10 mouse cellular contexts compared by ENCODE assay signal in the genomic region with DNA sequence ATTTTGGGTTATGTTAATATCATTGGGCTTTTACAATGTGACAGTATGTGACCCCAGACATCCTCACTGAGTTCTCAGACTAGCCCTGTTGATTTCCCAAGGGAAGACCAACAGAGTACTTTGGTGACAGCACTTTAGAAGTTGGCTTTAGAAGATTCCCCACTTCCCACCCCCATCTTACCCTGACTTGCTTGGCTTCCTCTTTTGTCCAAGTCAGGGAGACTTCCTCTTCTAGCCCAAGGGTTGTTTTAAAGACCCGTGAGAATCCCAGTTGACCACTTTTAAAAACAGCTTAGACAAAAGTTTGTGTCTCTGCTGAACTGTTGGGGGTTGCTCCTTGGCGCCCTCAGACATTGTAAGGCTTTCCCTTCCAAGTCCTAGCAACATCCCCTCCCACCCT. TPM values are rescaled to one million over a fixed set of nuclear protein-coding genes. Genes with fewer than 3 reads are reported as not detected.
DNase-seq lines count a peak whose midpoint lies in the region; ATAC-seq and TF ChIP-seq lines count a peak whose summit lies in the region.
"Had no signal": no experiment of that assay in that cellular context is flagged by ENCODE, and none has a peak within 500 bp of the region (broad histone marks: within the 10 kb centered on the region; RNA-seq: fewer than 3 reads in every experiment).

No protein-coding gene starts in this region.

- TF ChIP-seq POLR2A in liver, adult 2 months (IDR thresholded peaks at IDR 0.05; ENCODE audit: extremely low read depth, insufficient read depth, low read length) = no peak
- TF ChIP-seq POLR2A in cortical plate, adult 2 months (IDR thresholded peaks at IDR 0.05; ENCODE audit: extremely low read depth, insufficient read depth, low read length) = no peak

- no peaks in the 10 kb centered on the region for H3K9me3 ChIP-seq in hindbrain, embryonic 16.5 days (ENCODE audit: control insufficient read depth, low read length)

- no peak overlapping the region for H3K9ac ChIP-seq in liver, adult 2 months (ENCODE audit: low read depth, low read length)
- no peak overlapping the region for H3K9ac ChIP-seq in hindbrain, embryonic 16.5 days (ENCODE audit: low read depth, low read length)

- no peak overlapping the region for H3K4me3 ChIP-seq in liver, adult 2 months (ENCODE audit: insufficient read depth, low read depth, low read length)
- no peak overlapping the region for H3K4me3 ChIP-seq in cortical plate, adult 2 months (ENCODE audit: insufficient read depth, low read length)
- no peak overlapping the region for H3K4me3 ChIP-seq in hindbrain, embryonic 16.5 days (ENCODE audit: low read length)

- no peak for DNase-seq in liver, adult 2 months (ENCODE audit: extremely low read depth, low read depth, low spot score)
- no peak for DNase-seq in liver
- no peak for DNase-seq in adrenal gland, postnatal 25 days
- no peak for DNase-seq in thymus, adult 18-20 months
- no peak for DNase-seq in right cerebral cortex, postnatal 36 days (ENCODE audit: low spot score in 2 of 2)
- DNase-seq: left cerebral cortex, postnatal 4 days; right cerebral cortex, postnatal 4 days had no signal

- H3K4me1 ChIP-seq in liver, adult 2 months (ENCODE audit: control insufficient read depth, insufficient read depth, low read length) = peaks cover 24% of the 10 kb centered on the region
- H3K4me1 ChIP-seq in cortical plate, adult 2 months (ENCODE audit: control insufficient read depth, insufficient read depth, low read length) = peaks cover 2% of the 10 kb centered on the region; the same call in 1 of the 2 replicates
- peaks cover 44% of the 10 kb centered on the region for H3K4me1 ChIP-seq in hindbrain, embryonic 16.5 days (ENCODE audit: control insufficient read depth, insufficient read depth, low read depth, low read length)

- H3K27ac ChIP-seq in liver, adult 2 months (replicated peaks; ENCODE audit: insufficient read depth, low read depth, low read length) = peak overlapping the region; percentile 19; the same call in 1 of the 2 replicates
- peak overlapping the region; percentile 80 for H3K27ac ChIP-seq in cortical plate, adult 2 months (ENCODE audit: insufficient read depth, low read length)
- peak overlapping the region; percentile 16; the same call in 1 of the 2 replicates for H3K27ac ChIP-seq in hindbrain, embryonic 16.5 days (ENCODE audit: low read depth, low read length)

- WGBS in liver, adult 2 months = 71% methylated on average over 2 of the region's 2 CpGs
- WGBS in hindbrain, embryonic 16.5 days = 12% methylated on average over 2 of the region's 2 CpGs

- peaks cover 44% of the 10 kb centered on the region for H3K79me2 ChIP-seq in liver, adult 2 months (ENCODE audit: control insufficient read depth, insufficient read depth, low read length)

- no peaks in the 10 kb centered on the region for H3K36me3 ChIP-seq in liver, adult 2 months (ENCODE audit: control insufficient read depth, insufficient read depth, low read length)
- H3K36me3 ChIP-seq in hindbrain, embryonic 16.5 days (ENCODE audit: control insufficient read depth, insufficient read depth, low read length) = no peaks in the 10 kb centered on the region

- no peak overlapping the region for H3K4me2 ChIP-seq in hindbrain, embryonic 16.5 days (ENCODE audit: low read length)

- no peak for ATAC-seq in hindbrain, embryonic 16.5 days
- ATAC-seq in monocyte, adult 5-6 weeks (replicated peaks; ENCODE audit: insufficient number of reproducible peaks, low FRiP score, low TSS enrichment, poor library complexity, severe bottlenecking) = peak; percentile 65

- H3K27me3 ChIP-seq in liver, adult 2 months (ENCODE audit: control insufficient read depth, insufficient read depth, low read length) = no peaks in the 10 kb centered on the region
- H3K27me3 ChIP-seq in hindbrain, embryonic 16.5 days (replicated peaks; ENCODE audit: control insufficient read depth, insufficient read depth, low read length) = no peaks in the 10 kb centered on the region

- TF ChIP-seq CTCF in liver, adult 2 months (IDR thresholded peaks at IDR 0.05; ENCODE audit: low read depth, low read length) = no peak
- no peak for TF ChIP-seq CTCF in cortical plate, adult 2 months (IDR thresholded peaks at IDR 0.05; ENCODE audit: extremely low read depth, insufficient read depth, low read length)

RNA-seq across cellular contexts. Expression of gene Qrfp, which starts 47.1 kb away (rescaled TPM):
- total RNA-seq in liver, adult 2 months (2014; rRNA removed) = not detected in 2 replicates
- polyA plus RNA-seq in liver, adult 2 months (2012; rRNA removed) = not detected in 2 replicates
- not detected in 2 replicates for polyA plus RNA-seq in cortical plate, adult 2 months (2012; rRNA removed)
- polyA plus RNA-seq in hindbrain, embryonic 16.5 days (2015; fragmentation: Nextera tagmentation; extraction: Ambion mirVana) = 0.09 TPM in 1 of 2 replicates, not detected in the other
- 9.8 to 19.1 TPM (median 10.5 TPM) in 3 replicates for total RNA-seq in monocyte, adult 5-6 weeks (2017)
- not detected in 2 replicates for total RNA-seq in adrenal gland, postnatal 25 days (2021)
- total RNA-seq: left cerebral cortex, postnatal 4 days had no signal

Comparison
In these comparisons a context has a peak if more than half of its experiments do, and no peak if none do; other contexts are left out.
1. H3K27ac ChIP-seq: peak in every context shown above with its lines; median percentile 80 in cortical plate, adult 2 months; 19 in liver, adult 2 months; 16 in hindbrain, embryonic 16.5 days.
2. RNA of gene Qrfp, which starts 47.1 kb away (total RNA-seq): 9.8 to 19.1 TPM in monocyte, adult 5-6 weeks; not detected in liver, adult 2 months and not detected in adrenal gland, postnatal 25 days; every median in the first group is over 10 times any median in the second.